Mouse (Mus musculus): Measurements from ENCODE around the gene Map1b.

DNA sequence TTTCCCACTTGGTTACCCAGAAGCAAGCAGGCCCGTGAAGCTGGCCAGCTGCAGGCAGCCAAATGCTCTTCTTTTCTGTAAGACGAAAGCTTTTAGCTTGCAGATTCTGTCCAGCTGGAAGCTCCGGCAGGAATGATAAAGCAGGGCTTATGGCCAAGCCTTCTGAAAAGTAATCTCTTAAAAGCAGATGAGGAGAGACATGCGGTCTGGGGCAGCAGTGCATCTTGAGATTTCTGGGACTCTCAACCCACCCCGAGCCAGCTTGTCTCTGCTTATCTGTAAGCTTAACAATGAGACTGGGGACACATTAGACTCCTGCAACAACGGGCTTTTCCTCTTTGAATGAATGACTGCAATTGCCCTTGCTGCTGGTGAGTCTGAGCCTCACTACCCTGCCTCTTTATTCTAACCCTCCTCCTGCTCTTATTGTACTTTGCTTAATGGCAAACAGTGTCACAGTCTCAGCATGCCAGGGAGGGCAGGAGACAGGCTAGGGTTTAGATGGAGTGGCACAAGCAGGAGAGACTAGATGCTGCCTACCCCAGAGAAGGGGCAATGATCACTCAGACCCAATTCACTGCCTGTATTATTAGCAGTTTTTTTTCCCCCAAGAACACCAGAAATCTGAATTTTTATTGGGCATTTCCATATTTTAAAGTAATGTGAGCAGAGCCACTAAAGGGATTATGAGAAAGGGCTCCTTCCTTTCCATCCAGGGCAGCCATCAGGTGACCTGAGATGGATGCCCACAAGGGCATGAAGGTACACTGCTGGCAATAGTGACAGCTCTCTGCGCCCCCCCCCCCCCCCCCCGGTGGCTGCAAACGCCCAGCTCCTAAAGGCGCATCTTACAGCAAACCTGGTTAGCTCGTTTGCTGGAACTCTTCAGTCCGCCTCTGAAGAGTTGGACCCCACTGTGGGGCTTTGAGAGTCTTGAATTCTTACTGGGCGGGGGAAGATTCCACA, 44.6 kb upstream of the Map1b start:
- TF ChIP-seq CTCF (IDR thresholded peaks at IDR 0.05) (no peak), POLR2A (IDR thresholded peaks at IDR 0.05; ENCODE audit: insufficient read depth, low read depth, low read length) (no peak), EP300 (IDR thresholded peaks at IDR 0.05; ENCODE audit: insufficient read depth, low read depth, low read length) (no peak)

Measured in heart, adult 2 months (tissue).